Mouse (Mus musculus) right cerebral cortex, postnatal 10 days (tissue): ENCODE data around the gene Cpsf4.
"Not testable (repeated sequence)": the region's sequence is repeated elsewhere in the genome, so short reads cannot be mapped to it uniquely, and the experiment has no call there.

Experiments
- DNase-seq, 2 experiments: peaks; one replicate each; pipeline ENCODE4 v3.0.0; 2021; ENCODE audit warnings: low spot score in 2 of 2

Gene Cpsf4

GRCm38 (mm10) chr5:145222840-145223239 is 55.8 kb downstream of the Cpsf4 start:
- no peak for DNase-seq

GRCm38 (mm10) chr5:145223395-145223794 is 56.4 kb downstream of the Cpsf4 start:
- DNase-seq: no peak

GRCm38 (mm10) chr5:145226453-145226852 is 59.4 kb downstream of the Cpsf4 start:
- no peak for DNase-seq

- not testable (repeated sequence) for DNase-seq
Measured at GRCm38 (mm10) chr5:145229283-145229682, 62.3 kb downstream of the Cpsf4 start.

- DNase-seq: no peak
Measured at GRCm38 (mm10) chr5:145230641-145231040, 63.6 kb downstream of the Cpsf4 start.

DNA sequence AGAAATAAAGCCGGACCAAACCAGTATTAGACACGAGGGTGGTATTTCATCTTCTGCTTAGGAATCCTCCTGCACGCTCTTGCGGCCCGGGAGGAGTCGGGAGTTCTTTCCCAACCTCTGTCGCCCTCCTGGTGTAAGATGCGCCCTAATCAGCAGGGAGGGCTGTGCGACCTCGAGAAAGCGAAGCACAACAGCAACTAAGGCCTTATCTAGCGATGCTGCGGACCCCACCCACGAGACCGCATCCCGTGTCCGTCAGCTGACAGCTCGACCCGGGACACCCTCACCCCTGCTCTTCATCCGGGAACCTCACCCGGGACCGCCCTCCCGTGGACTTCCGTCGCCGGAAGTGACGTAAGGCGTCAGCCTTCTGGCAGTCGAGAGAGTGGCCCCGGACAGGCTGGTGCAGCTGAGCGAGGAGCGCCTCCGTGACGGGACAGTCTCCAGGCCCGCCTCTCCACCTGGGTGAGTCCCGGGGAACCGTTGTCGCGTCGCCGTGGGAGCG is 64.4 kb downstream of the Cpsf4 start, which contains the start of gene Zfp655:
Zfp655 (plus strand) TSS at position 349 of the 505 bp plus-strand sequence.
- DNase-seq: peak; percentile 98 to 99
